Mouse (Mus musculus) embryonic facial prominence, embryonic 14.5 days (tissue): ENCODE results near the gene Emp1. TPM values are rescaled to one million over a fixed set of nuclear protein-coding genes. Genes with fewer than 3 reads are reported as not detected.

Source experiments
- ATAC-seq: fragments of 200-750 bp; cut with Nextera tagmentation; 2 replicates; pipeline ENCODE4 v1.8.0; 2017; ENCODE audit warnings: low read depth, moderate number of reproducible peaks, moderate TSS enrichment
- DNase-seq: peaks from one replicate; pipeline ENCODE4 v3.0.0-alpha.2; 2015; ENCODE audit warnings: low spot score
- H3K27ac ChIP-seq: fragments of 300-500 bp; sonication (generic); replicated peaks from 2 replicates; pipeline ENCODE4 v1.5.1; 2014; ENCODE audit warnings: low read depth, mild to moderate bottlenecking, low read length, moderate library complexity
- H3K27me3 ChIP-seq: fragments of 300-500 bp; sonication (generic); replicated peaks from 2 replicates; pipeline ENCODE4 v1.6.1; 2014; ENCODE audit warnings: low read length; ENCODE audit not compliant: control insufficient read depth, insufficient read depth
- H3K36me3 ChIP-seq: fragments of 300-500 bp; sonication (generic); 2 replicates; pipeline ENCODE4 v1.6.1; 2014; ENCODE audit warnings: low read length, mixed read lengths; ENCODE audit not compliant: control insufficient read depth, insufficient read depth
- H3K4me1 ChIP-seq: fragments of 300-500 bp; sonication (generic); 2 replicates; pipeline ENCODE4 v1.6.1; 2014; ENCODE audit warnings: antibody characterized with exemption, low read length; ENCODE audit not compliant: control insufficient read depth, insufficient read depth
- H3K4me2 ChIP-seq: fragments of 300-500 bp; sonication (generic); 2 replicates; pipeline ENCODE4 v1.6.1; 2014; ENCODE audit warnings: low read depth, mild to moderate bottlenecking, low read length, moderate library complexity, mixed read lengths
- H3K4me3 ChIP-seq: fragments of 300-500 bp; sonication (generic); 2 replicates; pipeline ENCODE4 v1.5.1; 2014; ENCODE audit warnings: low read depth, mild to moderate bottlenecking, low read length
- H3K9ac ChIP-seq: fragments of 300-500 bp; sonication (generic); 2 replicates; pipeline ENCODE4 v1.6.1; 2014; ENCODE audit warnings: low read depth, mild to moderate bottlenecking, low read length, moderate library complexity, mixed read lengths
- H3K9me3 ChIP-seq: fragments of 300-500 bp; sonication (generic); 2 replicates; pipeline ENCODE4 v1.6.1; 2016; ENCODE audit warnings: low read length; ENCODE audit not compliant: control insufficient read depth
- WGBS: fragments of 180-500 bp; shearing (Covaris S2); extraction: QIAGEN DNeasy Blood & Tissue Kit; methylation state at CpG from one replicate; pipeline ENCODE4 v1.1.7; 2014; 5-methylcytosine and 5-hydroxymethylcytosine counted together
- polyA plus RNA-seq: library from polyadenylated mRNA; unstranded; fragments of >200 nt; fragmentation: Nextera tagmentation; extraction: Ambion mirVana; gene quantifications from 2 replicates; pipeline ENCODE4 v1.2.1, GENCODE M21; 2014

The Emp1 gene
- polyA plus RNA-seq, 1 experiment from 2014 or later, result 70.8 TPM

GRCm38 (mm10) chr6:135352537-135352936, 9.8 kb upstream of the Emp1 start:
- ATAC-seq (no peak), DNase-seq (no peak)
- no peaks in the 10 kb centered on the region for H3K36me3 ChIP-seq
- peaks cover 3% of the 10 kb centered on the region; the same call in 1 of the 2 replicates for H3K4me1 ChIP-seq
- H3K27me3 ChIP-seq, result no peaks in the 10 kb centered on the region
- no peak overlapping the region for H3K27ac ChIP-seq
- WGBS, result 87% methylated on average over 4 of the region's 4 CpGs
- H3K4me3 ChIP-seq, result no peak overlapping the region
- no peaks in the 10 kb centered on the region for H3K9me3 ChIP-seq
- no peak overlapping the region for H3K9ac ChIP-seq
- no peak overlapping the region for H3K4me2 ChIP-seq

GRCm38 (mm10) chr6:135354953-135355352, 7.4 kb upstream of the Emp1 start:
- no peak overlapping the region for H3K4me2 ChIP-seq
- WGBS, result 86% methylated on average over 4 of the region's 4 CpGs
- H3K27me3 ChIP-seq, result no peaks in the 10 kb centered on the region
- ATAC-seq (no peak), DNase-seq (no peak)
- H3K36me3 ChIP-seq, result no peaks in the 10 kb centered on the region
- no peaks in the 10 kb centered on the region for H3K9me3 ChIP-seq
- H3K9ac ChIP-seq, result no peak overlapping the region
- no peak overlapping the region for H3K4me3 ChIP-seq
- H3K4me1 ChIP-seq, result peaks cover 7% of the 10 kb centered on the region
- no peak overlapping the region for H3K27ac ChIP-seq

- 31% methylated on average over 4 of the region's 4 CpGs for WGBS
- Histone ChIP-seq H3K36me3 (no peaks in the 10 kb centered on the region), H3K4me3 (no peak overlapping the region), H3K27me3 (no peaks in the 10 kb centered on the region), H3K9me3 (no peaks in the 10 kb centered on the region), H3K27ac (no peak overlapping the region; the same call in 1 of the 2 replicates), H3K4me1 (peaks cover 27% of the 10 kb centered on the region), H3K4me2 (no peak overlapping the region), H3K9ac (no peak overlapping the region; the same call in 1 of the 2 replicates)
- no peak for ATAC-seq
- peak; percentile 53 for DNase-seq
Measured at GRCm38 (mm10) chr6:135360331-135360730, 2.0 kb upstream of the Emp1 start.

DNA sequence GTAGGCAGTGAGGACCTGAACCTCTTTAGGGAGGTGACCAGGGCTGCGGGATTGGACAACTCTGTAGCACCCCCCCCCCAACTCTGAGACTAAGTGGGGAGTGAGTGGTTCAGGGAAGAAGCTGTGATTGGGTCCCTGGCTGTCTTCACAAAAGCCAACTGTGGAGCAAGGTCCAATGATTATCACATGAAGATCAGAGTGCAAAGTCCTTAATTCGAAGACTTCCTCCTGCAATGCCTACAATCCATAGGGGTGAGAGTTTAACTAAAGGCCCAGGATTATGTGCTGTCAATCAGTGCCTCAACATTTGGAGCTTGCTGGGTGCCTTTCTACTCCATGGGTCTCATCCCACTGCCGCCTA, 267 bp upstream of the Emp1 start:
- Histone ChIP-seq H3K36me3 (peaks cover 10% of the 10 kb centered on the region; the same call in 1 of the 2 replicates), H3K4me1 (peaks cover 34% of the 10 kb centered on the region), H3K27ac (peak overlapping the region; percentile 97), H3K9ac (no peak overlapping the region), H3K27me3 (no peaks in the 10 kb centered on the region), H3K4me2 (peak overlapping the region; percentile 60), H3K4me3 (0 out of 2 replicates have a peak overlapping the region, but pooled peaks have one; percentile 54), H3K9me3 (no peaks in the 10 kb centered on the region)
- DNase-seq (no peak), ATAC-seq (no peak)
- WGBS, result 67% methylated on average over 3 of the region's 3 CpGs

DNA sequence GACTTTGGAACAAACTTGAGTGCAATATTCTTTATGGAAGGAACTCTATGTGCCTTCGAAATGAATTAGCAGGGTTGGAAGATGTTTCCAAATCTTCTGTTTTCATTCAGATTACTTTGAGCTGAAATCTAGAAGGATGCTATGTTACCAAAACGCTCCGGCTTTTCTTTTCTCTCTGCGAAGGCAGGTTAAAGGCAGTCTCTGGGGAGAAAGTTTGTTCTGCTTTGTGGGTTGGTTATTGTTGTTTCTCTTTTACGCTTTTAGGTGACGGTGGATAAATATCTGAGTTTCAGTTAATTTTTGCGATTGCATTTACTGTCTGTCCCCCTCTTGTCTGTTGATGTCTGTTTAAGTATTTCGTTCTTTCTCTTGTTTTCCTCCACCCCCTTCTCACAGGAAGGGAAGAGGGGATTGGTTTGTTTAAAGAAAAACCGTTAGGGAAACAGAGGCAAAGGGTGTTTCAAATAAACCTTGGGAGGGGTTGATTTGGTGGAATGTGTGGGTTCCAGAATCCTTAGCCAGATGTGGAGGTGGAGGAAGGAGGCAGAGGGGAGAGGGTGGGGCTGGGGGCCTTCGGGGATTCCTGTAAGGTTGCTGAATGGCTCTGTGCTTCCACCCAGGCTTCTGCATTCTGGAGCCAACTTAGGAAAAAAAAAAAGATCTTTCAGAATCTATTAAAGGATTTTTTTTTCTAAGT, 1.1 kb downstream of the Emp1 start:
- Histone ChIP-seq H3K9ac (peak overlapping the region; percentile 81), H3K27me3 (no peaks in the 10 kb centered on the region), H3K36me3 (peaks cover 13% of the 10 kb centered on the region; the same call in 1 of the 2 replicates), H3K4me1 (peaks cover 44% of the 10 kb centered on the region), H3K27ac (peak overlapping the region; percentile 97), H3K4me3 (peak overlapping the region; percentile 54), H3K4me2 (peak overlapping the region; percentile 60), H3K9me3 (no peaks in the 10 kb centered on the region)
- ATAC-seq (no peak), DNase-seq (peak; percentile 72)
- 33% methylated on average over 10 of the region's 10 CpGs for WGBS

- Histone ChIP-seq H3K4me1 (peaks cover 45% of the 10 kb centered on the region), H3K4me3 (peak overlapping the region; percentile 54), H3K36me3 (peaks cover 13% of the 10 kb centered on the region; the same call in 1 of the 2 replicates), H3K27me3 (no peaks in the 10 kb centered on the region), H3K27ac (peak overlapping the region; percentile 97), H3K9ac (peak overlapping the region; percentile 81), H3K9me3 (no peaks in the 10 kb centered on the region), H3K4me2 (peak overlapping the region; percentile 60)
- DNase-seq, result peak; percentile 83
- ATAC-seq, result peak; percentile 27; the same call in 1 of the 2 replicates
- 12% methylated on average over 9 of the region's 9 CpGs for WGBS
Measured at GRCm38 (mm10) chr6:135364041-135364745, 1.8 kb downstream of the Emp1 start.

DNA sequence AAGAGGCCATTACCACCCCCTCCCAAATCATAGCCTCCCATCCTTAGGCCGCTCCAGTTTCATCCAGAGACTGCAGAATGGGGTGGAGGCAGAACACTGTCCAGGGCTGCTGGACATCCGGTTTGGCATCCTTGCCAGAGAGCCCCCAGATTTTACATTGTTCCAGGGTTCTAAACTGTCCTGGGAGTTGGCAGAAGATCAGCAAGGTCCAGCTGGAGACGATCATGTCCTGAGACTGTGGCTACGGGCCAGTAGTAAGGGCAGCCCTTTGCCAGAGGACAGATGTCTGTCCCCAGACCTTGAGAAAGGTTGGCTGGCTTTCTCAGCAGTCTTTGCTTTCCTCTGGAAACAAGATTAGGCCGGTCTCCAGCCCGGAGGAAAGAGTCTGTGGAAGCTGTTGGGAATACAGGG, 2.6 kb downstream of the Emp1 start:
- H3K27me3 ChIP-seq, result no peaks in the 10 kb centered on the region
- H3K4me2 ChIP-seq, result peak overlapping the region; percentile 60
- H3K27ac ChIP-seq, result peak overlapping the region; percentile 97
- peak overlapping the region; percentile 54 for H3K4me3 ChIP-seq
- WGBS, result 65% methylated on average over 6 of the region's 6 CpGs
- H3K9ac ChIP-seq, result peak overlapping the region; percentile 81
- DNase-seq, result peak; percentile 64
- H3K9me3 ChIP-seq, result no peaks in the 10 kb centered on the region
- peak; percentile 9; the same call in 1 of the 2 replicates for ATAC-seq
- peaks cover 52% of the 10 kb centered on the region for H3K4me1 ChIP-seq
- peaks cover 13% of the 10 kb centered on the region; the same call in 1 of the 2 replicates for H3K36me3 ChIP-seq

DNA sequence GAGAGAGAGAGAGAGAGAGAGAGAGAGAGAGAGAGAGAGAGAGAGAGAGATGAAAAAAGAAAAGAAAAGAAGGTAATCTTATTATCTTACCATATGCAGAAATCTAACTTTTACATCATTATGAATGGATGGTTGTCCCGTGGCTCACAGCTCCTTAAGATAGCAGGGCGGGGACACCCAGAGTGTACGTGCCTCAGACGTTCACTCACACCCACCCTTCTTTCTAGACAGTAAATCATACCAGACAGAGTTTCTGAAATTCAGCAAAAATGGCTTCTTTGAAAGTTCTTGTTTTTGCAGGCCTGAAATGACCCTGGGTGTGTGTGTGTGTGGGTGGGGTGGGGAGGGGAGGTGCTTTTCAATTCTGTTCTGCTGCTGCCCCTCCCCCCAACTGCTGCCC, 3.3 kb downstream of the Emp1 start:
- H3K27ac ChIP-seq, result peak overlapping the region; percentile 97; the same call in 1 of the 2 replicates
- H3K4me1 ChIP-seq, result peaks cover 47% of the 10 kb centered on the region
- peak overlapping the region; percentile 60 for H3K4me2 ChIP-seq
- no peak overlapping the region for H3K9ac ChIP-seq
- ATAC-seq, result no peak
- no peaks in the 10 kb centered on the region for H3K9me3 ChIP-seq
- 52% methylated on average over 4 of the region's 4 CpGs for WGBS
- no peaks in the 10 kb centered on the region for H3K27me3 ChIP-seq
- DNase-seq, result no peak
- H3K36me3 ChIP-seq, result peaks cover 14% of the 10 kb centered on the region; the same call in 1 of the 2 replicates
- H3K4me3 ChIP-seq, result peak overlapping the region; percentile 54; the same call in 1 of the 2 replicates
